Mouse (Mus musculus) A20 (cell line): ENCODE measurements around the gene Gm28035.

Experiments used
- DNase-seq: peaks from one replicate; pipeline ENCODE4 v3.0.0-alpha.2; 2011; ENCODE audit warnings: low read depth, low spot score

Gene Gm28035

GRCm38 (mm10) chr2:30238906-30239465, 1.4 kb upstream of the Gm28035 start:
- DNase-seq, result no peak

- DNase-seq, result no peak
These were observed 590 bp upstream of the Gm28035 start for GRCm38 (mm10) chr2:30239777-30240176.

GRCm38 (mm10) chr2:30242509-30242908, 2.1 kb downstream of the Gm28035 start:
- DNase-seq, result no peak

- no peak for DNase-seq
These were observed 3.0 kb downstream of the Gm28035 start for GRCm38 (mm10) chr2:30243391-30243790.

- no peak for DNase-seq
These were observed 4.3 kb downstream of the Gm28035 start for GRCm38 (mm10) chr2:30244595-30245178.

- no peak for DNase-seq
These were observed 6.7 kb downstream of the Gm28035 start for GRCm38 (mm10) chr2:30247036-30247435.

- no peak for DNase-seq
These were observed 7.3 kb downstream of the Gm28035 start for GRCm38 (mm10) chr2:30247681-30248080.

- no peak for DNase-seq
These were observed 8.8 kb downstream of the Gm28035 start for GRCm38 (mm10) chr2:30249182-30249581.

- DNase-seq, result no peak
These were observed 10.1 kb downstream of the Gm28035 start for GRCm38 (mm10) chr2:30250166-30251128.

GRCm38 (mm10) chr2:30251417-30252104, 11.2 kb downstream of the Gm28035 start:
- peak; percentile 59 for DNase-seq

GRCm38 (mm10) chr2:30252521-30252920, 12.2 kb downstream of the Gm28035 start:
- no peak for DNase-seq

GRCm38 (mm10) chr2:30253809-30254208, 13.4 kb downstream of the Gm28035 start:
- no peak for DNase-seq

- DNase-seq, result no peak
These were observed 15.4 kb downstream of the Gm28035 start for GRCm38 (mm10) chr2:30255631-30256395.

GRCm38 (mm10) chr2:30256616-30257350, 16.4 kb downstream of the Gm28035 start:
- DNase-seq, result no peak

- DNase-seq, result no peak
These were observed 17.5 kb downstream of the Gm28035 start for GRCm38 (mm10) chr2:30257699-30258460.

- DNase-seq, result no peak
These were observed 18.2 kb downstream of the Gm28035 start for GRCm38 (mm10) chr2:30258600-30258999.

GRCm38 (mm10) chr2:30259131-30260064, 19.0 kb downstream of the Gm28035 start:
- no peak for DNase-seq

GRCm38 (mm10) chr2:30261064-30261736, 20.8 kb downstream of the Gm28035 start:
- peak; percentile 27 for DNase-seq
